Mouse (Mus musculus) midbrain, embryonic 12.5 days (tissue): Measurements from ENCODE around the gene Ccdc57. TPM values are rescaled to one million over a fixed set of nuclear protein-coding genes. Genes with fewer than 3 reads are reported as not detected.
A peak's percentile ranks its signal among the peaks of the same experiment; 100 is the strongest.

ENCODE experiments used
- ATAC-seq: fragments of 200-750 bp; cut with Nextera tagmentation; 2 replicates; pipeline ENCODE4 v1.8.0; 2017; ENCODE audit warnings: low read depth, moderate TSS enrichment, moderate library complexity; ENCODE audit not compliant: low FRiP score
- H3K27ac ChIP-seq: fragments of 300-500 bp; sonication (generic); replicated peaks from 2 replicates; pipeline ENCODE4 v1.5.1; 2016; ENCODE audit warnings: mild to moderate bottlenecking
- H3K27me3 ChIP-seq: fragments of 300-500 bp; sonication (generic); 2 replicates; pipeline ENCODE4 v1.6.1; 2016; ENCODE audit warnings: mild to moderate bottlenecking
- H3K36me3 ChIP-seq: fragments of 300-500 bp; sonication (generic); 2 replicates; pipeline ENCODE4 v1.6.1; 2016
- H3K4me1 ChIP-seq: fragments of 300-500 bp; sonication (generic); 2 replicates; pipeline ENCODE4 v1.6.1; 2016
- H3K4me2 ChIP-seq: fragments of 300-500 bp; sonication (generic); replicated peaks from 2 replicates; pipeline ENCODE4 v1.6.1; 2016; ENCODE audit warnings: mild to moderate bottlenecking, moderate library complexity
- H3K4me3 ChIP-seq: fragments of 300-500 bp; sonication (generic); 2 replicates; pipeline ENCODE4 v1.5.1; 2016; ENCODE audit warnings: mild to moderate bottlenecking
- H3K9ac ChIP-seq: fragments of 300-500 bp; sonication (generic); replicated peaks from 2 replicates; pipeline ENCODE4 v1.6.1; 2016; ENCODE audit warnings: mild to moderate bottlenecking, moderate library complexity
- H3K9me3 ChIP-seq: fragments of 300-500 bp; sonication (generic); 2 replicates; pipeline ENCODE4 v1.6.1; 2016; ENCODE audit warnings: mild to moderate bottlenecking
- WGBS: fragments of 180-500 bp; shearing (Covaris S2); methylation state at CpG from one replicate; pipeline ENCODE4 v1.1.7; 2016; 5-methylcytosine and 5-hydroxymethylcytosine counted together
- polyA plus RNA-seq: library from polyadenylated mRNA; unstranded; fragments of >200 nt; fragmentation: Nextera tagmentation; extraction: Ambion mirVana; gene quantifications from 2 replicates; pipeline ENCODE4 v1.2.1, GENCODE M21; 2016

Gene Ccdc57
- polyA plus RNA-seq, 1 experiment from 2014 or later = 6.3 TPM

- H3K9me3 ChIP-seq = peaks cover 5% of the 10 kb centered on the region; the same call in 1 of the 2 replicates
- no peak overlapping the region for H3K9ac ChIP-seq
- no peaks in the 10 kb centered on the region for H3K27me3 ChIP-seq
- no peak overlapping the region for H3K27ac ChIP-seq
- 91% methylated on average over 4 of the region's 4 CpGs for WGBS
- ATAC-seq = no peak
- peaks cover 9% of the 10 kb centered on the region for H3K4me1 ChIP-seq
- peaks cover 7% of the 10 kb centered on the region for H3K36me3 ChIP-seq
- H3K4me3 ChIP-seq = no peak overlapping the region
- no peak overlapping the region for H3K4me2 ChIP-seq
These were observed 4.2 kb downstream of the Ccdc57 start for GRCm38 (mm10) chr11:120928468-120928867.

GRCm38 (mm10) chr11:120922528-120922927, 10.1 kb downstream of the Ccdc57 start:
- ATAC-seq = no peak
- H3K9ac ChIP-seq = no peak overlapping the region
- H3K36me3 ChIP-seq = peaks cover 33% of the 10 kb centered on the region
- no peak overlapping the region for H3K4me3 ChIP-seq
- no peaks in the 10 kb centered on the region for H3K27me3 ChIP-seq
- H3K27ac ChIP-seq = no peak overlapping the region
- H3K9me3 ChIP-seq = no peaks in the 10 kb centered on the region
- H3K4me2 ChIP-seq = no peak overlapping the region
- no peaks in the 10 kb centered on the region for H3K4me1 ChIP-seq
- 91% methylated on average over 3 of the region's 3 CpGs for WGBS

GRCm38 (mm10) chr11:120917756-120918155, 14.9 kb downstream of the Ccdc57 start:
- Histone ChIP-seq H3K36me3 (peaks cover 46% of the 10 kb centered on the region), H3K27ac (no peak overlapping the region)

GRCm38 (mm10) chr11:120916477-120916876, 16.2 kb downstream of the Ccdc57 start:
- no peak overlapping the region for H3K4me3 ChIP-seq
- peaks cover 42% of the 10 kb centered on the region for H3K36me3 ChIP-seq
- no peaks in the 10 kb centered on the region for H3K9me3 ChIP-seq
- no peak overlapping the region for H3K4me2 ChIP-seq
- no peak overlapping the region for H3K9ac ChIP-seq
- H3K4me1 ChIP-seq = no peaks in the 10 kb centered on the region
- no peak overlapping the region for H3K27ac ChIP-seq
- no peak for ATAC-seq
- WGBS = 85% methylated on average over 3 of the region's 3 CpGs
- H3K27me3 ChIP-seq = no peaks in the 10 kb centered on the region

More at GRCm38 (mm10) chr11:120917756-120918155, 14.9 kb downstream of the Ccdc57 start:
- Histone ChIP-seq H3K4me1 (no peaks in the 10 kb centered on the region), H3K9me3 (no peaks in the 10 kb centered on the region), H3K4me3 (no peak overlapping the region), H3K27me3 (no peaks in the 10 kb centered on the region), H3K4me2 (no peak overlapping the region), H3K9ac (no peak overlapping the region)
- WGBS = 96% methylated on average over 5 of the region's 5 CpGs
- no peak for ATAC-seq

DNA sequence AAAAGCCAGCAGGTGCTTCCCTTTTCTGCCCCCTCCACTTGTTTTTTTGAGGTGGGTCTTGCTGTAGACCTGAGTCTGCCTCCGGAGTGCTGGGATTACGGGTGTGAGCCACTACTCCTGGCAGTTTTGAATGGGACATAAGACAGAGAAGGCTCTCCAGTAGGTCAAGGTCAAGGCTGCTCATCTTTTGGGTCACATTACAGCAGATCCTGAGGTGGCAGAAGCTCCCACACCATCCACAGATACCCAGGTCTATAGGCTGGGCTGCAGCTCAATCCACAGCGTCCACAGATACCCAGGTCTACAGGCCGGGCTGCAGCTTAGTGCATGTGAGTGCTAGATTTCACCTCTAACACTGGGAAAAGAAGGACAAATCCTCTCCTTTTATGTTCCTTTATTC, 18.9 kb downstream of the Ccdc57 start:
- ATAC-seq = no peak
- H3K9me3 ChIP-seq = no peaks in the 10 kb centered on the region
- no peak overlapping the region for H3K27ac ChIP-seq
- no peaks in the 10 kb centered on the region for H3K27me3 ChIP-seq
- no peaks in the 10 kb centered on the region for H3K4me1 ChIP-seq
- H3K36me3 ChIP-seq = peaks cover 26% of the 10 kb centered on the region
- H3K4me3 ChIP-seq = no peak overlapping the region
- no peak overlapping the region for H3K9ac ChIP-seq
- no peak overlapping the region for H3K4me2 ChIP-seq
- WGBS = 95% methylated on average over 4 of the region's 4 CpGs

GRCm38 (mm10) chr11:120905430-120905873, 27.2 kb downstream of the Ccdc57 start:
- peaks cover 17% of the 10 kb centered on the region; the same call in 1 of the 2 replicates for H3K36me3 ChIP-seq
- ATAC-seq = peak; percentile 54; the same call in 1 of the 2 replicates
- H3K4me1 ChIP-seq = no peaks in the 10 kb centered on the region
- no peaks in the 10 kb centered on the region for H3K27me3 ChIP-seq
- no peaks in the 10 kb centered on the region for H3K9me3 ChIP-seq
- H3K4me3 ChIP-seq = no peak overlapping the region
- H3K27ac ChIP-seq = no peak overlapping the region
- no peak overlapping the region for H3K4me2 ChIP-seq
- no peak overlapping the region for H3K9ac ChIP-seq
- WGBS = 19% methylated on average over 1 of the region's 1 CpGs

DNA sequence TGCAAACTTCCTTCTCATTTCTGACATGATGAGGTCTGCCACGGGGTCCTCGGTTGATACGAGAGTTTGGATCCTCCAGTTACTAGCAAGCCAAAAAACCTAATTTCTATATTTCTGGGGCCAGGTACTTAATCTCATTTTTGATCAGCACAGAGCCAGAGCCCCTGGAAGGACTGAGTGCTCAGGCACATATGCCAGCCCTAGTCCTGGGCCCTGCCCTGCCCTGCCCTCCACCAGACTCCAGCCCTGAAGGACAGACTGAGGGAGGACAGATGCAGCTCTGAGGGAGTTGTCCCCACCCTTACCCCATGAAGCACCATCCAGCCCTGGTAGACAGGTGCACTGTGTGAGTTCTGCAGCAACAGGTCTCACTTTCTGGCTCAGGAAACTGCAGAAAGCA, 28.1 kb downstream of the Ccdc57 start:
- Histone ChIP-seq H3K27ac (no peak overlapping the region), H3K27me3 (no peaks in the 10 kb centered on the region), H3K4me2 (no peak overlapping the region), H3K4me1 (no peaks in the 10 kb centered on the region), H3K9ac (no peak overlapping the region), H3K36me3 (peaks cover 17% of the 10 kb centered on the region; the same call in 1 of the 2 replicates), H3K9me3 (no peaks in the 10 kb centered on the region), H3K4me3 (no peak overlapping the region)
- no peak for ATAC-seq
- WGBS = 98% methylated on average over 3 of the region's 3 CpGs

DNA sequence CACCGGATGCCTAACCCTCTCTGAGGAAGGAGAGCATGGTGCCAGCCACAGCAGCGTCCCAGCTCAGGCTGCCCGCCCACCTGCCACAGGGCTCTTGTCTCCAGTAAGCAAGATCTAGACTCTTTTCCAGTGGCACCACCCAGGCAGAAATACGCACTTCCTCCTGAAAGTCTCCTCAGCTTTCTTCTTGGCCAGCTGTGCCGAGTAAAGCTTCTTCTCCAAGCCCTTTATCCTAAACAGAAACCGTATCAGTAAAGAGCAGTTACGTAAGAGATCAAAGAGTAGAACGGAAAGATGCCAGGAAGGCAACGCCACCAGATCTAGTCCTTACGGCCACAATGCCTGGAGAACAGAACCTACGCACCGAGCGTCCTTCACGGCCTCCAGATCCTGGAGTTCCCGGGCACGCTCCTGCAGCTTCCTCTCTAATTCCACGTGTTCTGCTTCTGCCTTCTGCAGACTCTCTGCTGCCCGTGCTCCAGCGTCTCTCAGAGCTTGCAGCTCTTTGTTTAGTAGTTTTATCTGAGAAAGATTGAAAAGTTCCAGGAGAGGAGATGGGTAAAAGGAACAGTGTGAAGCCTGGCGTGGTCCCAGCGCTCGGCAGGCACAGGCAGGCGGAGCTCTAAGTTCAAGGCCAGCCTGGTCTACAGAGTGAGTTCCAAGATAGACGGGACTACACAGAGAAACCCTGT, 29.4 kb downstream of the Ccdc57 start:
- no peak overlapping the region for H3K4me3 ChIP-seq
- no peak for ATAC-seq
- no peak overlapping the region for H3K4me2 ChIP-seq
- WGBS = 87% methylated on average over 24 of the region's 24 CpGs
- no peak overlapping the region for H3K9ac ChIP-seq
- H3K9me3 ChIP-seq = no peaks in the 10 kb centered on the region
- H3K4me1 ChIP-seq = no peaks in the 10 kb centered on the region
- peaks cover 17% of the 10 kb centered on the region; the same call in 1 of the 2 replicates for H3K36me3 ChIP-seq
- no peaks in the 10 kb centered on the region for H3K27me3 ChIP-seq
- H3K27ac ChIP-seq = no peak overlapping the region

DNA sequence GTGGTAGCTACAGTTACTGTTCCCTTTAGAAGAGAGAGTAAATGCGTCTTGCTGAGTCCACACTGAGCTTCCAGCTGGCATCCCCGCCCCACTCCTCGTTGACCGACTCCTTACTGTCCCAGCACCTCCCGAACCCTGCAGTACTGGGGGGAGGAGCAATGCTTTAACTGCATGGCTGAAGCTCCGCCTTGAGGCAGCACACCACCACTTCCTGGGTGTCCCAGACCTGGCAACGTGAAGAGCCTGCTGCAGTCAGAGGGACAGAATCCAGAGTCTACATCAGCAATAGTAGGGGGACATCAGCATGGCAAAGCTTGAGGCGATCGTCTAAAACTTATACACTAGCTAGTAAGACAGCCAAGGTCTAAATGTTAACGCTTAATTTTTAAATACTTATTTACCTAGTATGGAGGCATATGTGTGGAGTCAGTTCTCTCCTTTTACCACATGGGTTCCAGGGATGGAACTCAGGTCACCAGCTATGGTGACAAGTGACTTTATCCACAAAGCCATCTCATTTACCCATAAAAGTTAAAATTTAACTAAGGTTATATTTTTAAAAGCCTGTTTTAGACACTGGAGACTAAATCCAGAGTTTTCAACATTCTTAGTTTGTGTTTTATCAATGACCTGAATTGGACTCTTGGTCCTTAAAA, 30.1 kb downstream of the Ccdc57 start:
- ATAC-seq = no peak

DNA sequence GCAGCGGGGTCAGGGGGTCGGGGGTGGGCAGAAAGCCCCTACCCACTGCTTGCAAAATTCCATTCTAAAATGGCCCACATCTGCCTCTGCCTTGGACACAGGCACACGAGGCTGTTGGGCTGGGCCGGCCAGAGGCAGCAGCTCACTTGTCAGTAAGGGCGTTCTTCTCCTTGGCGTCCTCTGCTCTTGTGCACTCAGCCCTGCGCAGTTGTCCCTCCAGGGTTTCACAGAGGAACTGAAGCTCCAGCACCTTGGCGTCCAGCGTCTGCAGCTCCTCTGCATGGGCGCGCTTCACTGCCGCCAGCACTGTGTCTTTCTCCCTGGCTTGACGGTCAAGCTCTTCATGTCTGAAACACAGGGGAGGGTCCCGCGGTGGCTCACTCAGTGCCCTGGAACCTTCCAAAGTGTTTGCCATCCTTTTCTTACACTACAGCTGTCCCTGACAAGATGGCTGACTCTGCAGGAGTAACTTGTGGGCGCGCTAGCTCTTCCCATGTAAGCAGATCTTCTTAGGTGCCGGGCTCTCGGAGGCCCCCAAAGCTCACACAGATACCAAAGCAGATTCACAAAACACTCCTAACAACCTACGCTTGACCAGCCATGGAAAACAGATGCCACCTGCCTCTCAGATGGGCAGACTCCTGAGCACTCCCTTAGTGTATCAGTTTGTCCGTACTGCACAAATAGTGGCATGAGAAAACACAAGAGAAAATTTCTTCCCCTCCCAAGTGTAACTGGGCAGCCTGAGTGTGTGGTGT, 30.8 kb downstream of the Ccdc57 start:
- H3K9me3 ChIP-seq = no peaks in the 10 kb centered on the region
- H3K4me1 ChIP-seq = no peaks in the 10 kb centered on the region
- H3K9ac ChIP-seq = no peak overlapping the region
- no peak overlapping the region for H3K4me2 ChIP-seq
- H3K27me3 ChIP-seq = no peaks in the 10 kb centered on the region
- H3K36me3 ChIP-seq = peaks cover 29% of the 10 kb centered on the region
- H3K27ac ChIP-seq = no peak overlapping the region
- WGBS = 83% methylated on average over 21 of the region's 21 CpGs
- ATAC-seq = no peak
- H3K4me3 ChIP-seq = no peak overlapping the region

More for the DNA sequence above, 30.1 kb downstream of the Ccdc57 start:
- H3K9ac ChIP-seq = no peak overlapping the region
- H3K4me1 ChIP-seq = no peaks in the 10 kb centered on the region
- no peak overlapping the region for H3K4me3 ChIP-seq
- H3K4me2 ChIP-seq = no peak overlapping the region
- 48% methylated on average over 10 of the region's 10 CpGs for WGBS
- no peaks in the 10 kb centered on the region for H3K27me3 ChIP-seq
- H3K27ac ChIP-seq = no peak overlapping the region
- peaks cover 24% of the 10 kb centered on the region; the same call in 1 of the 2 replicates for H3K36me3 ChIP-seq
- no peaks in the 10 kb centered on the region for H3K9me3 ChIP-seq

- ATAC-seq = no peak
- H3K9ac ChIP-seq = no peak overlapping the region
- peaks cover 39% of the 10 kb centered on the region for H3K36me3 ChIP-seq
- no peaks in the 10 kb centered on the region for H3K27me3 ChIP-seq
- no peak overlapping the region for H3K27ac ChIP-seq
- no peaks in the 10 kb centered on the region for H3K4me1 ChIP-seq
- no peak overlapping the region for H3K4me3 ChIP-seq
- 85% methylated on average over 8 of the region's 8 CpGs for WGBS
- no peak overlapping the region for H3K4me2 ChIP-seq
- no peaks in the 10 kb centered on the region for H3K9me3 ChIP-seq
These were observed 32.1 kb downstream of the Ccdc57 start for GRCm38 (mm10) chr11:120900276-120901244.
